Mouse (Mus musculus): ENCODE measurements at regions not wholly inside any gene's neighbourhood (a gene's known extent, or its start where the extent isn't known, plus 50 kb on each side); places are given as distances from the start of the nearest gene placed in this dataset.

DNA sequence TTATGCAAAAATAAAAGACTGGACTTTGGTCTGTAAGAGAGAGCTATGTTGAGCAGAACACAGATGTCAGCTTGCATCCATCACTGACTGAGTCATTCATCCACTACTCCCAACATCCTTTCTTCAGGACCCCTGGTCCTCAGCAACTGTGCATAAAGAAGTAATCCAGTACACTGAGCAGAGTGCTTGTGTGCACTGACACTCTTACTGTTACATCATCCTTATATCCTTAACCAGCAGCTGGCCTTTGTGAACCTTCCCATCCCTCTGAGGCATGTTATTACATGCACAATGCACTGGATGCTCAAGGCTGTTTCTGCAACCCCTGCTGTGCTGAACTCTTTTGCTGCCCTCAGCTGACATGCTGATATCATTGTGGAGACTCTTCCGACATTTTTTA lies 144.2 kb upstream of the Fam92a start:
- TF ChIP-seq POLR2A (IDR thresholded peaks at IDR 0.05; ENCODE audit: insufficient read depth, low read length) = no peak
- TF ChIP-seq CTCF (IDR thresholded peaks at IDR 0.05; ENCODE audit: low read depth, low read length) = no peak

Data from ES-Bruce4 (cell line).